Mouse (Mus musculus): ENCODE measurements around the gene Sp100. TPM values are rescaled to one million over a fixed set of nuclear protein-coding genes. Genes with fewer than 3 reads are reported as not detected.

Gene Sp100
- total RNA-seq, 2 experiments from 2014 or later: 13.8 to 19.8 TPM

- DNase-seq: peak; percentile 54
Observed at GRCm38 (mm10) chr1:85746511-85746910, 96.7 kb downstream of the Sp100 start.

GRCm38 (mm10) chr1:85749829-85750228 lies 100.0 kb downstream of the Sp100 start:
- peak; percentile 56 for DNase-seq

GRCm38 (mm10) chr1:85750650-85751049 lies 100.9 kb downstream of the Sp100 start:
- DNase-seq: no peak

GRCm38 (mm10) chr1:85751494-85751893 lies 101.7 kb downstream of the Sp100 start:
- peak; percentile 71 for DNase-seq

GRCm38 (mm10) chr1:85751932-85752680 lies 102.3 kb downstream of the Sp100 start:
- DNase-seq: no peak

GRCm38 (mm10) chr1:85757531-85758230 lies 107.9 kb downstream of the Sp100 start:
- peak; percentile 29 for DNase-seq

GRCm38 (mm10) chr1:85758231-85758968 lies 108.6 kb downstream of the Sp100 start:
- no peak for DNase-seq

- DNase-seq: no peak
Observed at GRCm38 (mm10) chr1:85758969-85759293, 109.1 kb downstream of the Sp100 start.

Small RNA genes within 50 kb of the gene (microRNA-seq; reads per million reads assigned to microRNA genes)
- not detected for gene Mir8096

Other genes starting within 250 kb of the Sp100 start
- gene G530012D18Rik, start 74.3 kb upstream of the Sp100 start, total RNA-seq (2021): not detected
- 1 to 10 TPM; 4.2 to 4.5 TPM for gene Sp110, start 51.2 kb upstream of the Sp100 start, total RNA-seq (2021)
- 1 to 10 TPM; 4.5 to 4.6 TPM for gene Sp140, start 49.6 kb upstream of the Sp100 start, total RNA-seq (2021)
- gene A630001G21Rik, start 128.7 kb downstream of the Sp100 start, total RNA-seq (2021): 1 to 10 TPM; 1.5 to 2.4 TPM
- gene Cab39, start 143.5 kb downstream of the Sp100 start, total RNA-seq (2021): 100 to 1,000 TPM; 118 to 121 TPM
- gene Itm2c, start 244.3 kb downstream of the Sp100 start, total RNA-seq (2021): 100 to 1,000 TPM; 284 to 307 TPM